Mouse (Mus musculus) heart, embryonic 12.5 days (tissue): ENCODE results near the gene Usp39. TPM values are rescaled to one million over a fixed set of nuclear protein-coding genes. Genes with fewer than 3 reads are reported as not detected.

ENCODE experiments used
- ATAC-seq: fragments of 200-750 bp; cut with Nextera tagmentation; 2 replicates; pipeline ENCODE4 v1.8.0; 2017; ENCODE audit warnings: moderate TSS enrichment, moderate library complexity; ENCODE audit not compliant: insufficient number of reproducible peaks, low FRiP score
- H3K27ac ChIP-seq: fragments of 300-500 bp; sonication (generic); 2 replicates; pipeline ENCODE4 v1.5.1; 2016; ENCODE audit warnings: mild to moderate bottlenecking, moderate library complexity; ENCODE audit not compliant: poor library complexity, severe bottlenecking
- H3K27me3 ChIP-seq: fragments of 300-500 bp; sonication (generic); replicated peaks from 2 replicates; pipeline ENCODE4 v1.6.1; 2016; ENCODE audit warnings: mild to moderate bottlenecking, moderate library complexity
- H3K36me3 ChIP-seq: fragments of 300-500 bp; sonication (generic); 2 replicates; pipeline ENCODE4 v1.6.1; 2016; ENCODE audit warnings: mild to moderate bottlenecking, moderate library complexity
- H3K4me1 ChIP-seq: fragments of 300-500 bp; sonication (generic); replicated peaks from 2 replicates; pipeline ENCODE4 v1.6.1; 2016; ENCODE audit warnings: mild to moderate bottlenecking
- H3K4me2 ChIP-seq: fragments of 300-500 bp; sonication (generic); 2 replicates; pipeline ENCODE4 v1.6.1; 2016; ENCODE audit warnings: mild to moderate bottlenecking, moderate library complexity
- H3K4me3 ChIP-seq: fragments of 300-500 bp; sonication (generic); 2 replicates; pipeline ENCODE4 v1.5.1; 2016; ENCODE audit warnings: mild to moderate bottlenecking
- H3K9ac ChIP-seq: fragments of 300-500 bp; sonication (generic); 2 replicates; pipeline ENCODE4 v1.6.1; 2016; ENCODE audit warnings: mild to moderate bottlenecking, moderate library complexity
- H3K9me3 ChIP-seq: fragments of 300-500 bp; sonication (generic); replicated peaks from 2 replicates; pipeline ENCODE4 v1.6.1; 2016; ENCODE audit warnings: mild to moderate bottlenecking, moderate library complexity
- WGBS: fragments of 180-500 bp; shearing (Covaris S2); methylation state at CpG from one replicate; pipeline ENCODE4 v1.1.7; 2016; 5-methylcytosine and 5-hydroxymethylcytosine counted together
- polyA plus RNA-seq: library from polyadenylated mRNA; unstranded; fragments of >200 nt; fragmentation: Nextera tagmentation; extraction: Ambion mirVana; gene quantifications from 2 replicates; pipeline ENCODE4 v1.2.1, GENCODE M21; 2016

Usp39 gene
- polyA plus RNA-seq: 36.0 and 39.7 TPM in 2 replicates

DNA sequence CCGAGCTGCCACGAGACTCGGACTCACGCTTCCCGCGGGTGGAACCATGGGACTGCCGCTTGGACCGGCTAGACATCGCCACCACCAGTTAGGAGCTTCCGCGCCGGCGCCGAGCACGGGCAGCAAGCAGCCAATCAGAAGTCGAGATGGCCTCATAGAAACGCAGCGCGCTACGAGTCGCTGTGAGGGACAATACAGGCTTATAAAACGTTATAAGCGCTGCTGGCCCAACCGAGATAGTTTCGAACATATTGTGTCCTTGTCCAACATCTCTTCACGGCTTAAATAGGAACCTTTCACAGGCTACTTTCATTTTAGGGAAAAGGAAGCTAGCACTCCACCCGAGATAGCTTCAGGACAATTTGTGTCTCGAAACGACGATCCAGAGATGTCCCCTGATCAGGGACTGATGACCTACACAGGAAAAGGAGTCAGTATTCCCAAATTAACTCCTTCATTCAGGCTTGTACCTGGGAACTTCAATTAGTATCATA is at the start of gene Usp39:
Usp39 (minus strand) TSS at position 111 of the 494 bp plus-strand sequence.
- peak; percentile 87 for ATAC-seq
- WGBS: under 1% methylated on average over 30 of the region's 30 CpGs
- peak within 1 kb of the TSS; percentile 73 for H3K27ac ChIP-seq
- peak within 1 kb of the TSS; percentile 93 for H3K9ac ChIP-seq
- peaks cover 22% of the 10 kb centered on the region for H3K4me1 ChIP-seq
- peak within 1 kb of the TSS; percentile 88 for H3K4me3 ChIP-seq
- no peaks in the 10 kb centered on the region for H3K27me3 ChIP-seq
- H3K36me3 ChIP-seq: peaks cover 35% of the 10 kb centered on the region
- peak within 1 kb of the TSS; percentile 99 for H3K4me2 ChIP-seq
- H3K9me3 ChIP-seq: no peaks in the 10 kb centered on the region

DNA sequence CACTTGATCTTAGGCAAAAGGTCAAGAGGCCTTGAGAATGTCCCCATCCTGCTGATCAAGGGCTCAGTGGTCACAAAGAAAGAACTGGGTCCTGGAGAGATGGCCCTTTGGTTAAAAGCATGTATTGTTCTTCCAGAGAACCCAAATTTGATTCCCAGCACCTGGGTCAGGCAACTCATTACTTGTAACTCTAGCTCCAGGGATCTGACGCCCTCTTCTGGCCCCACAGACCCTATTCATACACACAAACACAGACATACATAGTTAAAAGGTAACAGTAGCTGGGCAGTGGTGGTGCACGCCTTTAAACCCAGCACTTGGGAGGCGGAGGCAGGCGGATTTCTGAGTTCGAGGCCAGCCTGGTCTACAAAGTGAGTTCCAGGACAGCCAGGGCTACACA is 47.4 kb upstream of the Usp39 start:
- Histone ChIP-seq H3K9ac (no peak overlapping the region), H3K9me3 (no peaks in the 10 kb centered on the region), H3K4me2 (no peak overlapping the region), H3K27ac (peak overlapping the region; percentile 52; the same call in 1 of the 2 replicates), H3K27me3 (no peaks in the 10 kb centered on the region), H3K4me1 (peaks cover 31% of the 10 kb centered on the region), H3K4me3 (no peak overlapping the region), H3K36me3 (peaks cover 17% of the 10 kb centered on the region)
- WGBS: 87% methylated on average over 5 of the region's 5 CpGs
- no peak for ATAC-seq

DNA sequence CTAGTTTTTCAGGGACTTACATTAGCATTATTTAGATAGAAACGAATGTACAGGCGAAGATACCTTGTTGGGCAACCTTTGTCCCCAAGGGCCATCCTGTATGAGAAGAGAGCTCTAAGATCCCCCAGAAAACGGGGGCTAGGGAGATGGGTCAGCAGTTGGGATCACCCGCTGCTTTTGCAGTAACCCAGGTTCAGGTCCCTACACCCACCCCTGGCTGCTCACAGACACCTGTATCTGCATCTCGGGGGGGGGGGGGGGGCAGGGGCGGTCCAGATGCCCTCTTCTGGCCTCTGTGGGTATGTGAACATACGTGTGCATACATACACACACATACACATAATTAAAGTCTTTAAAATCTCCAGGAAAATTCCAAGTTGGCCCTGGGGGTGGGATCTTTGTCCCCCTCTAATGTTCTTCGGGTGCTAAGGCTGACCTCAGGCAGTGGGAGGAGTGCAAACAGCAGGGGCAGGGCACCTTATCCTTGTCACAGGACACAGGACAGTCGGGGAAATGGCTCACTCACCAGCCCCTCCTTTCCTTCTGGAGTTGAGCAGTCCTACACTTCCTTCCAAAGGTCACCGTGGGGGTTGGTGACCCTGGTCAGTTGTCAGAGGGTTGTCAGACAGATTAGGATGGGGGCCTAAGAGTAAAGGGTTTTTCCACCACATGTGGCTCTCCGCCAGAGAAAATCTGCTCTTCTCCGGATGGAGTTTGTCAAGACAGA is 46.0 kb upstream of the Usp39 start:
- 9% methylated on average over 11 of the region's 12 CpGs for WGBS
- Histone ChIP-seq H3K4me1 (peaks cover 31% of the 10 kb centered on the region), H3K27me3 (no peaks in the 10 kb centered on the region), H3K4me2 (peak overlapping the region; percentile 77), H3K9ac (peak overlapping the region; percentile 85), H3K9me3 (no peaks in the 10 kb centered on the region), H3K36me3 (peaks cover 27% of the 10 kb centered on the region), H3K27ac (peak overlapping the region; percentile 95), H3K4me3 (peak overlapping the region; percentile 56)
- peak; percentile 85 for ATAC-seq

DNA sequence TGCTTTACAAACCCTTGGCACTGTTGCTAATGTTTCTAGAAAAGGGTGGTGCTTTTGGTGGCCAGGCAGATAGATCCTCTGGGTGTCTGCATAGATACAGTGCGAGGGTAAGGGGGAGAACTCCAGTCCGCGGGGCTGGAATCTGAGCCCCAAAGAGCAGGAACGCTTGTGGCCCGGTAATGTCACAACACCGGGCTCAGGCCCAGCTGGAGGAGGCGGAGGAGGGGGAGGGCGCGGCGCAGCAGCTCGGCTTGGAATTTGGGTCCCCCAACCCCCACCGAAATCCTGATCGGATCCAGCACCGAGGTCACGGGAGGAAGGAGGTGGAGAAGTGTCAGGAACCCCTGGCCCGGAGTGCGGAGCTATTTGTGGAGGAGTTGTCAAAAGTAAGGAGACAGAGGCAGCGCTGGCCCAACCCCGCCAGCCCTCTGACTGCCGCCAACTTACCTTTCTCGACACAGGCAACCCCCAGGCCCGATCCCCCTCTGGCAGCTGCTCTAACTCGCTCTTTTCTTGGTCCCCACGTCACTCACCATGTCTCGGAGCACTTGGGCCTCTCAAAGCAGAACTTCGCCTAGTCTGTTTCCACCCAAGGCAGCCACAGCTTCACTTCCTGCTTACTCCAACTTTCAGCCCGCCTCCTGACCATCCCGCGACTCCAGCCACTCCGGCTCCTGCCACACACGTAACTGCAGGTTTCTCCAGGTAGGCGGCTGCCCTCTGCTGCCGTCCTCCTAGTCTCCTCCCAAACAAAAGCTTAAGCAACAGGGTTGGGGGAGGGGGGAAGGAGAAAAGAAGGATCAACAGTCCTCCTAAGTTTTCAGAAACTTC is 45.2 kb upstream of the Usp39 start, which contains the start of gene Vamp8:
Vamp8 (minus strand) TSS at position 763 of the 831 bp plus-strand sequence.
- Histone ChIP-seq H3K4me2 (peak within 1 kb of the TSS; percentile 77), H3K4me3 (peak within 1 kb of the TSS; percentile 56), H3K27ac (peak within 1 kb of the TSS; percentile 95), H3K4me1 (peaks cover 31% of the 10 kb centered on the region), H3K9me3 (no peaks in the 10 kb centered on the region), H3K9ac (peak within 1 kb of the TSS; percentile 85), H3K27me3 (no peaks in the 10 kb centered on the region), H3K36me3 (peaks cover 35% of the 10 kb centered on the region)
- ATAC-seq: peak; percentile 66
- WGBS: under 1% methylated on average over 33 of the region's 33 CpGs

DNA sequence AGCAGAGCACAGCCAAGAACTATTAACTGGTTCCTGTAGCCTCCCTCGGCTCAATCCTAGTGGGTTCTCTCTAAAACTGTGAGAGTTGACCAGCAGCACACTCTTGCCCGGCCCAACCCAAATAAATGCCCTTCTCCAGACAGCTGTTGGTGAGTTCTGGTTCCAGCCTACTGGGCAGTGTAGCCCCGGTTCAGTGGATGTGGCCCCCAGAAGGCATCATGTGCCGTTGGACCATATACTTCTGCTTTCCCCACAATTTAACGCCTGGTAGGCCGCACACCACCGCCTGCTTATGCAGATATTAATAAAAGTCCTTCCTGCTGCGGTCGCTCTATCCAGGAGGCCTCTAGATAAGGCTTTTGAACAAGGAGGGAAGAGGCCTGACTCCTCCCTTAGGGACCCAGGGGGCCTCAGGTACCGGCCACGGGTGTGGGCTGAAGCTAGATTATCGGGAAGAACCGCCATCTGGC is 44.5 kb upstream of the Usp39 start:
- no peaks in the 10 kb centered on the region for H3K27me3 ChIP-seq
- peaks cover 31% of the 10 kb centered on the region for H3K4me1 ChIP-seq
- peak; percentile 46 for ATAC-seq
- peak overlapping the region; percentile 56 for H3K4me3 ChIP-seq
- WGBS: 8% methylated on average over 13 of the region's 13 CpGs
- H3K9me3 ChIP-seq: no peaks in the 10 kb centered on the region
- peak overlapping the region; percentile 77 for H3K4me2 ChIP-seq
- peak overlapping the region; percentile 85 for H3K9ac ChIP-seq
- peak overlapping the region; percentile 95 for H3K27ac ChIP-seq
- H3K36me3 ChIP-seq: peaks cover 41% of the 10 kb centered on the region

DNA sequence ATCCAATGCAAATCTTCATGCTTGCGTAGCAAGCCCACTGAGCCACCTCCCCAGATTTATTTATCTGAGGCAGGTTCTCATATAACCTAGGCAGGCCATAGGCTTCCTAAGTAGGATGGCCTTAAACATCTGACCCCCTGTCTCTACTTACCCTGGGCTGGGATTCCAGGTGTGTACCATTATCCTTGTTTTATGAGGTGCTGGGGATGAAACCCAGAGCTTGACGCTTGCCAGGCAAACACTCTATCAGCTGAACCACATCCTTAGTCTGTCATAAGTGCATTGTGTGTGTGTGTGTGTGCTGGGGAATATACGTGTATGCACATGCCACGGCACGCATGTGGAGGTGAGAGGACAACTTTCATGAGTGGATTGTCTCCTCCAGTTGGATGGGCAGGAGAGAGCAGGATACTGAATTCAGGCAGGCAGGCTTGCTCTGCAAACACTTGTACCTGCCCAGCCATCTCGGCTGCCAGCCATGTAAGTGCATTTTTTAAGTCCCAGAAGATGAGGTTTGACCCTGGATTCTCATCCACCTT is 43.9 kb upstream of the Usp39 start:
- Histone ChIP-seq H3K4me2 (peak overlapping the region; percentile 77), H3K4me1 (peaks cover 31% of the 10 kb centered on the region), H3K4me3 (peak overlapping the region; percentile 56; the same call in 1 of the 2 replicates), H3K27me3 (no peaks in the 10 kb centered on the region), H3K36me3 (peaks cover 48% of the 10 kb centered on the region), H3K9ac (peak overlapping the region; percentile 85), H3K9me3 (no peaks in the 10 kb centered on the region), H3K27ac (peak overlapping the region; percentile 95)
- ATAC-seq: no peak
- WGBS: 71% methylated on average over 6 of the region's 6 CpGs

DNA sequence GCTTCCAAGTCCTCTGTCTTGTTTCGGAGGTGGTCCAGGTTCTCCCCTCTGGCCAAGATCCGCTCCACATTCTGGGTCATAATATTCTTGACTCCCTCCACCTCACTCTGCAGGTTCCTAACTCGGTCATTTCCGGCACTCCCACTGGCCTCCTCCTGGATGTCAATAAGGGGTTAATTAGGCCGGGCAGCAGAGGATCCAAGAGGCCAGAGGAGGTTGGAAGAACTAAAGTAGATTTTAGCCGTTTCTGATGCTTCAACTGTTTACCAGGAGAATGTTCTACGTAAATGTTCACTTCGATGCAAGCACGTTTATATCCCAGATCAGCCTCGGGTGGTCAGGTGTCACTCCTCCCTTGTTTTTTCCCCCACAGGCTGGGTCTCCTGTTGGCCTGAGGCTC is 43.3 kb upstream of the Usp39 start:
- H3K36me3 ChIP-seq: peaks cover 48% of the 10 kb centered on the region
- peak overlapping the region; percentile 77 for H3K4me2 ChIP-seq
- ATAC-seq: no peak
- no peaks in the 10 kb centered on the region for H3K9me3 ChIP-seq
- peaks cover 31% of the 10 kb centered on the region for H3K4me1 ChIP-seq
- no peaks in the 10 kb centered on the region for H3K27me3 ChIP-seq
- H3K9ac ChIP-seq: peak overlapping the region; percentile 85
- H3K27ac ChIP-seq: no peak overlapping the region
- WGBS: 71% methylated on average over 10 of the region's 10 CpGs
- H3K4me3 ChIP-seq: 0 out of 2 replicates have a peak overlapping the region, but pooled peaks have one; percentile 56

DNA sequence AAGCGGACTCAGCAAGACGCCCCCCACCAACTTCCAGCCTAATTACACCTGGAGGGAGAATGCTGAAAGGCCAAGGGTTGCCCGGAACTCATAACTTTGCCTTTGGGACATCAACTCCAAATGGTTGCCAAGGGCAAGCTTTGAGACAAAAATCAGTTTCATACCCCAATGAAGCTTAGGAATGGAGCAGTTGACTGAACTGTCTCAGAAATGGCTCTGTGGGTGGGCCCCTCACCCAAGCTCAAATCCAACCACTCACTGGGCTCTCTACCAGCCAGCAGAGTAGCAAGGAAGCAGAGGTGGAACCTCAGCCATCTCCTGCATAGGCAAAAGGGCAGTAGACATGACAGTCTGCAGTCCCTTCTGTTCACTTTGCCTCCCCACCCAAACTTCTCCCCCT is 42.8 kb upstream of the Usp39 start:
- no peak overlapping the region for H3K4me3 ChIP-seq
- peaks cover 31% of the 10 kb centered on the region for H3K4me1 ChIP-seq
- H3K36me3 ChIP-seq: peaks cover 48% of the 10 kb centered on the region
- H3K4me2 ChIP-seq: peak overlapping the region; percentile 77; the same call in 1 of the 2 replicates
- H3K9me3 ChIP-seq: no peaks in the 10 kb centered on the region
- no peak for ATAC-seq
- 90% methylated on average over 3 of the region's 3 CpGs for WGBS
- no peak overlapping the region for H3K27ac ChIP-seq
- no peaks in the 10 kb centered on the region for H3K27me3 ChIP-seq
- H3K9ac ChIP-seq: no peak overlapping the region

DNA sequence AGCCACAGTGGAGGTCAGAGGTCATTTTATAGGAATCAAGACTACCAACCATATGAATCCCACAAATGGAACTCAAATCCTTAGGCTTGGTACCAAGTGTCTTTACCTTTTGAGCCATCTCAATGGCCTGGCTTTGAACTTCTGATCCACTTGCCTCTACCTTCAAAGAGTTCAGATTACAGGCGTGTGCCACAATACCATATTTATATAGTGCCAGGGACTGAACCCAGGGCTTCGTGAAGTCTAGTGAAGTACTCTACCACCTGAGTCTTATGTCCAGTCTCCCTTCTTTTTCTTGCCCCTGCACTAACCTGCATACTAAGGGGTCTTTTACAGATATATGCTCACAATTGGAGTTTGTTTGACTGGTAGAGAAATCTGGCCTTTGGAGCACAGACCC is 41.6 kb upstream of the Usp39 start:
- Histone ChIP-seq H3K4me1 (peaks cover 31% of the 10 kb centered on the region), H3K27me3 (no peaks in the 10 kb centered on the region), H3K27ac (no peak overlapping the region), H3K4me3 (no peak overlapping the region), H3K4me2 (no peak overlapping the region), H3K9me3 (no peaks in the 10 kb centered on the region), H3K9ac (no peak overlapping the region), H3K36me3 (peaks cover 48% of the 10 kb centered on the region)
- 87% methylated on average over 2 of the region's 2 CpGs for WGBS
- no peak for ATAC-seq

DNA sequence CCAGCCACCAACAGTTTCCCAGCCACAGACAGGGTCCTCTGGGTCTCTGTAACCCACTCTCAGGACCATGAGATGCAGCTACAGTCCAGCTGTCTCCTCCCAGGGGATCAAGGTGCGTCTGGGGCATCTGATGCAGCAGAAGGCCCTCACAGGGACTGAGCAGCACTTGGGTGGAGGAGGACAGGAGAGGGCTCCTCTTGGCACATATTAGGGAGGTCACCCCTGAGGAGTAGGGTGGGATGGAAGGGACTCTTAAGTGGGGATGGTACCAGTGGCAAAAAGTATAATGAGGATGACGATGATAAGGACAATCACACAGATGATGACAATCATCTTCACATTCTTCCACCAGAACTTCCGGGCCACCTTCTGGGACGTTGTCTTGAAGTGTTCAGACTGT is 40.3 kb upstream of the Usp39 start:
- Histone ChIP-seq H3K9me3 (no peaks in the 10 kb centered on the region), H3K4me1 (peaks cover 24% of the 10 kb centered on the region), H3K36me3 (peaks cover 48% of the 10 kb centered on the region), H3K27me3 (no peaks in the 10 kb centered on the region), H3K9ac (no peak overlapping the region), H3K4me3 (no peak overlapping the region), H3K27ac (no peak overlapping the region), H3K4me2 (no peak overlapping the region)
- 64% methylated on average over 4 of the region's 4 CpGs for WGBS
- ATAC-seq: no peak

DNA sequence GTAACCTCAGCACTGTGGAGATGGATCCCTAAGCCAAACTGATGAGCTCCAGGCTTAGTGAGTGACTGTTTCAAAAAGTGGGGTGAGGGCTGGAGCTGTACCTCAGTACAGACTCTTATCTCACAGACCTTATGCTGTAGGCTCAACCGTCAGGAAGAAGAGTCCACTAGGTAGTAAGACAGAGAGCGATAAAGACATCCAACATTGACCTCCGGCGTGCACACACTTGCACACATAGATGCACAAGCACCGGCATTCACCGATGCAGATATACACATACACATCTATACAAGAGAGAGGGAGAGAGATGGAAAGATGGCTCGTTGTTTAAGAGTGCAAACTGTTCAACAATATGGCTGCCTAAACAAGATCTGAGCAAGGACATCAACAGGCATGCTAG is 39.0 kb upstream of the Usp39 start:
- Histone ChIP-seq H3K36me3 (peaks cover 48% of the 10 kb centered on the region), H3K27me3 (no peaks in the 10 kb centered on the region), H3K9me3 (no peaks in the 10 kb centered on the region), H3K27ac (no peak overlapping the region), H3K4me1 (peaks cover 23% of the 10 kb centered on the region), H3K4me3 (no peak overlapping the region), H3K9ac (no peak overlapping the region), H3K4me2 (no peak overlapping the region)
- ATAC-seq: no peak
- 83% methylated on average over 7 of the region's 7 CpGs for WGBS
